ENCODE assay signal across 13 mouse cellular contexts in genomic region chr7:18748994-18749895, GRCm38 (mm10). TPM values are rescaled to one million over a fixed set of nuclear protein-coding genes. Genes with fewer than 3 reads are reported as not detected.
A peak's percentile ranks its signal among the peaks of the same experiment; 100 is the strongest.
DNase-seq lines count a peak whose midpoint lies in the region; ATAC-seq and TF ChIP-seq lines count a peak whose summit lies in the region.
"Had no signal": no experiment of that assay in that cellular context is flagged by ENCODE, and none has a peak within 500 bp of the region (broad histone marks: within the 10 kb centered on the region; RNA-seq: fewer than 3 reads in every experiment).

No protein-coding gene starts in this region.

- 17% methylated on average over 6 of the region's 6 CpGs for WGBS in kidney, embryonic 14.5 days
- WGBS in embryonic facial prominence, embryonic 10.5 days: 10% methylated on average over 6 of the region's 6 CpGs
- 19% methylated on average over 6 of the region's 6 CpGs for WGBS in hindbrain, embryonic 13.5 days
- 19% methylated on average over 6 of the region's 6 CpGs for WGBS in midbrain, postnatal 0 days

- 0 out of 2 replicates have a peak, but pooled peaks have one; percentile 28 for ATAC-seq in kidney, embryonic 14.5 days (ENCODE audit: low FRiP score, low TSS enrichment)
- peak; percentile 53 for ATAC-seq in hindbrain, embryonic 13.5 days (ENCODE audit: low FRiP score)
- ATAC-seq in midbrain, postnatal 0 days (ENCODE audit: low FRiP score): peak; percentile 52; the same call in 1 of the 2 replicates

- H3K9me3 ChIP-seq in kidney, embryonic 14.5 days (ENCODE audit: control insufficient read depth, low read length): 0 out of 2 replicates have a peak, but pooled peaks cover 2% of the 10 kb centered on the region
- H3K9me3 ChIP-seq in embryonic facial prominence, embryonic 10.5 days: 0 out of 2 replicates have a peak, but pooled peaks cover 5% of the 10 kb centered on the region
- H3K9me3 ChIP-seq in hindbrain, embryonic 13.5 days: no peaks in the 10 kb centered on the region
- H3K9me3 ChIP-seq in midbrain, postnatal 0 days (ENCODE audit: low read length): no peaks in the 10 kb centered on the region
- H3K9me3 ChIP-seq: megakaryocyte, embryonic 14.5 days had no signal

- no peak for DNase-seq in kidney, postnatal 25 days
- no peak for DNase-seq in embryonic facial prominence, embryonic 10.5 days (ENCODE audit: low spot score)
- DNase-seq in midbrain, postnatal 0 days (ENCODE audit: low spot score): no peak
- DNase-seq in frontal cortex, postnatal 25 days (ENCODE audit: low spot score in 2 of 2): no peak
- DNase-seq in testis, postnatal 10 days (ENCODE audit: low spot score): no peak
- no peak for DNase-seq in layer of hippocampus, adult 11-12 months (ENCODE audit: low spot score)

- H3K36me3 ChIP-seq in kidney, embryonic 14.5 days (ENCODE audit: control insufficient read depth, insufficient read depth, low read length): no peaks in the 10 kb centered on the region
- H3K36me3 ChIP-seq in embryonic facial prominence, embryonic 10.5 days (replicated peaks): no peaks in the 10 kb centered on the region
- H3K36me3 ChIP-seq in hindbrain, embryonic 13.5 days: no peaks in the 10 kb centered on the region
- H3K36me3 ChIP-seq in midbrain, postnatal 0 days (ENCODE audit: insufficient read depth, low read length): no peaks in the 10 kb centered on the region

- H3K9ac ChIP-seq in kidney, embryonic 14.5 days (ENCODE audit: low read depth, low read length): no peak overlapping the region
- H3K9ac ChIP-seq in hindbrain, embryonic 13.5 days: no peak overlapping the region
- no peak overlapping the region for H3K9ac ChIP-seq in midbrain, postnatal 0 days (replicated peaks; ENCODE audit: low read length, poor library complexity, severe bottlenecking)
- H3K9ac ChIP-seq: liver, embryonic 14.5 days had no signal

- H3K4me3 ChIP-seq in kidney, embryonic 14.5 days (ENCODE audit: low read length): no peak overlapping the region
- H3K4me3 ChIP-seq in embryonic facial prominence, embryonic 10.5 days: 0 out of 2 replicates have a peak overlapping the region, but pooled peaks have one; percentile 3
- no peak overlapping the region for H3K4me3 ChIP-seq in hindbrain, embryonic 13.5 days
- no peak overlapping the region for H3K4me3 ChIP-seq in midbrain, postnatal 0 days (ENCODE audit: low read depth, low read length)
- H3K4me3 ChIP-seq: megakaryocyte, embryonic 14.5 days had no signal

- H3K4me1 ChIP-seq in kidney, embryonic 14.5 days (ENCODE audit: control insufficient read depth, insufficient read depth, low read length): no peaks in the 10 kb centered on the region
- peaks cover 7% of the 10 kb centered on the region for H3K4me1 ChIP-seq in embryonic facial prominence, embryonic 10.5 days
- peaks cover 9% of the 10 kb centered on the region for H3K4me1 ChIP-seq in hindbrain, embryonic 13.5 days (replicated peaks)
- H3K4me1 ChIP-seq in midbrain, postnatal 0 days (ENCODE audit: insufficient read depth, low read length): no peaks in the 10 kb centered on the region

- H3K27me3 ChIP-seq in kidney, embryonic 14.5 days (ENCODE audit: control insufficient read depth, insufficient read depth, low read length): peaks cover 21% of the 10 kb centered on the region
- peaks cover 34% of the 10 kb centered on the region for H3K27me3 ChIP-seq in embryonic facial prominence, embryonic 10.5 days (replicated peaks; ENCODE audit: low read depth, poor library complexity, severe bottlenecking)
- H3K27me3 ChIP-seq in hindbrain, embryonic 13.5 days: peaks cover 21% of the 10 kb centered on the region
- peaks cover 5% of the 10 kb centered on the region; the same call in 1 of the 2 replicates for H3K27me3 ChIP-seq in midbrain, postnatal 0 days (ENCODE audit: insufficient read depth, low read length)
- H3K27me3 ChIP-seq: megakaryocyte, embryonic 14.5 days had no signal

- H3K27ac ChIP-seq in kidney, embryonic 14.5 days (ENCODE audit: low read depth, low read length): no peak overlapping the region
- H3K27ac ChIP-seq in embryonic facial prominence, embryonic 10.5 days (replicated peaks): no peak overlapping the region
- H3K27ac ChIP-seq in hindbrain, embryonic 13.5 days: no peak overlapping the region
- H3K27ac ChIP-seq in midbrain, postnatal 0 days (ENCODE audit: low read depth, low read length): no peak overlapping the region
- H3K27ac ChIP-seq: liver, embryonic 14.5 days had no signal

- H3K4me2 ChIP-seq in kidney, embryonic 14.5 days (replicated peaks; ENCODE audit: low read depth, low read length): no peak overlapping the region
- no peak overlapping the region for H3K4me2 ChIP-seq in hindbrain, embryonic 13.5 days
- no peak overlapping the region for H3K4me2 ChIP-seq in midbrain, postnatal 0 days (ENCODE audit: low read depth, low read length, poor library complexity, severe bottlenecking)

- TF ChIP-seq CTCF in midbrain, postnatal 0 days (IDR thresholded peaks at IDR 0.05): no peak

RNA-seq across cellular contexts. Expression of gene Psg22, which starts 31.4 kb away (rescaled TPM):
- not detected in 2 replicates for polyA plus RNA-seq in kidney, embryonic 14.5 days (2014; fragmentation: Nextera tagmentation; extraction: Ambion mirVana)
- polyA plus RNA-seq in embryonic facial prominence, embryonic 10.5 days (2016; fragmentation: Nextera tagmentation; extraction: Ambion mirVana): not detected in 2 replicates
- not detected in 2 replicates for polyA plus RNA-seq in hindbrain, embryonic 13.5 days (2015; fragmentation: Nextera tagmentation; extraction: Ambion mirVana)
- total RNA-seq in midbrain, postnatal 0 days (2014; rRNA removed): not detected in 2 replicates
- polyA plus RNA-seq in midbrain, postnatal 0 days (2015; fragmentation: Nextera tagmentation; extraction: Ambion mirVana): not detected in 2 replicates
- total RNA-seq: heart, postnatal 25 days; left cerebral cortex, postnatal 14 days; MEL had no signal

RNA-seq across cellular contexts. Expression of gene Psg19, which starts 49.1 kb away (rescaled TPM):
- polyA plus RNA-seq in kidney, embryonic 14.5 days (2014; fragmentation: Nextera tagmentation; extraction: Ambion mirVana): not detected in 2 replicates
- polyA plus RNA-seq in embryonic facial prominence, embryonic 10.5 days (2016; fragmentation: Nextera tagmentation; extraction: Ambion mirVana): not detected in 2 replicates
- polyA plus RNA-seq in hindbrain, embryonic 13.5 days (2015; fragmentation: Nextera tagmentation; extraction: Ambion mirVana): not detected in 2 replicates
- total RNA-seq in midbrain, postnatal 0 days (2014; rRNA removed): not detected in 2 replicates
- not detected in 2 replicates for polyA plus RNA-seq in midbrain, postnatal 0 days (2015; fragmentation: Nextera tagmentation; extraction: Ambion mirVana)
- total RNA-seq: heart, postnatal 25 days; left cerebral cortex, postnatal 14 days; MEL had no signal
- polyA plus RNA-seq: liver, embryonic 14.5 days had no signal
